Mouse (Mus musculus) midbrain, embryonic 16.5 days (tissue): ENCODE measurements around the gene Ptprn2. TPM values are rescaled to one million over a fixed set of nuclear protein-coding genes. Genes with fewer than 3 reads are reported as not detected.

Experiments used
- ATAC-seq: fragments of 200-750 bp; cut with Nextera tagmentation; 2 replicates; pipeline ENCODE4 v1.8.0; 2017; ENCODE audit warnings: moderate TSS enrichment
- H3K27ac ChIP-seq: fragments of 300-500 bp; sonication (generic); 2 replicates; pipeline ENCODE4 v1.5.1; 2014; ENCODE audit warnings: mild to moderate bottlenecking, low read length, mixed read lengths
- H3K27me3 ChIP-seq: fragments of 300-500 bp; sonication (generic); 2 replicates; pipeline ENCODE4 v1.6.1; 2014; ENCODE audit warnings: low read depth, low read length, mixed read lengths; ENCODE audit not compliant: control insufficient read depth, insufficient read depth
- H3K36me3 ChIP-seq: fragments of 300-500 bp; sonication (generic); 2 replicates; pipeline ENCODE4 v1.6.1; 2014; ENCODE audit warnings: mild to moderate bottlenecking, low read length, moderate library complexity, mixed read lengths; ENCODE audit not compliant: control insufficient read depth, insufficient read depth
- H3K4me1 ChIP-seq: fragments of 300-500 bp; sonication (generic); 2 replicates; pipeline ENCODE4 v1.6.1; 2014; ENCODE audit warnings: mild to moderate bottlenecking, low read length, mixed read lengths; ENCODE audit not compliant: control insufficient read depth, insufficient read depth
- H3K4me2 ChIP-seq: fragments of 300-500 bp; sonication (generic); 2 replicates; pipeline ENCODE4 v1.6.1; 2014; ENCODE audit warnings: mild to moderate bottlenecking, low read length, mixed read lengths
- H3K4me3 ChIP-seq: fragments of 300-500 bp; sonication (generic); 2 replicates; pipeline ENCODE4 v1.5.1; 2014; ENCODE audit warnings: low read depth, mild to moderate bottlenecking, low read length, moderate library complexity, mixed read lengths
- H3K9ac ChIP-seq: fragments of 300-500 bp; sonication (generic); 2 replicates; pipeline ENCODE4 v1.6.1; 2014; ENCODE audit warnings: low read depth, low read length, mixed read lengths
- H3K9me3 ChIP-seq: fragments of 300-500 bp; sonication (generic); replicated peaks from 2 replicates; pipeline ENCODE4 v1.6.1; 2014; ENCODE audit warnings: mild to moderate bottlenecking, low read length, mixed read lengths; ENCODE audit not compliant: control insufficient read depth, poor library complexity, severe bottlenecking
- WGBS: fragments of 180-500 bp; shearing (Covaris S2); extraction: QIAGEN DNeasy Blood & Tissue Kit; methylation state at CpG from one replicate; pipeline ENCODE4 v1.1.7; 2014; 5-methylcytosine and 5-hydroxymethylcytosine counted together
- polyA plus RNA-seq: library from polyadenylated mRNA; unstranded; fragments of >200 nt; fragmentation: Nextera tagmentation; extraction: Ambion mirVana; gene quantifications from 2 replicates; pipeline ENCODE4 v1.2.1, GENCODE M21; 2015

Ptprn2 gene
- polyA plus RNA-seq, 1 experiment from 2014 or later, result 15.6 TPM

DNA sequence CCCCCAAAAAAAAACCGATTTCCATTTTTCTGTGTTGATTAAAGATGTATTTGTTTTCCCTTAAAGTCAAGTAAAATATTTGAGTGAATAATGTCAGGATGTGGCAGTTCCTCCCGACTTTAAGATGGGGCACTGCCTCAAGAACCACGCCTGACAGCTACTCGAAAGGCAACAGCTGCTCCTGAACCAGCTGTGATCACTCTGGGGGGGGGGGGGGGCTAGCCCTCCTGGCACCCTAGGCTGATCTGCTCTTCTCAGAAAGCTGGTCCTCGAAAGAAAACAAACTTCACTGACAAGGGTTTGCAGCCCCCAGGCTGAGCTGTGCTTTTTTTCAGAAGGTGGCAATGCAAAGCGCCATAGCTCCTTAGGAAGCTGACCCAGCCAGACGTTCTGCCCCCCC is 663.7 kb downstream of the Ptprn2 start:
- no peak for ATAC-seq
- Histone ChIP-seq H3K4me1 (peaks cover 39% of the 10 kb centered on the region), H3K27me3 (no peaks in the 10 kb centered on the region), H3K9ac (no peak overlapping the region), H3K9me3 (no peaks in the 10 kb centered on the region), H3K36me3 (no peaks in the 10 kb centered on the region), H3K27ac (no peak overlapping the region), H3K4me2 (peak overlapping the region; percentile 40), H3K4me3 (peak overlapping the region; percentile 12; the same call in 1 of the 2 replicates)
- WGBS, result 11% methylated on average over 7 of the region's 7 CpGs

DNA sequence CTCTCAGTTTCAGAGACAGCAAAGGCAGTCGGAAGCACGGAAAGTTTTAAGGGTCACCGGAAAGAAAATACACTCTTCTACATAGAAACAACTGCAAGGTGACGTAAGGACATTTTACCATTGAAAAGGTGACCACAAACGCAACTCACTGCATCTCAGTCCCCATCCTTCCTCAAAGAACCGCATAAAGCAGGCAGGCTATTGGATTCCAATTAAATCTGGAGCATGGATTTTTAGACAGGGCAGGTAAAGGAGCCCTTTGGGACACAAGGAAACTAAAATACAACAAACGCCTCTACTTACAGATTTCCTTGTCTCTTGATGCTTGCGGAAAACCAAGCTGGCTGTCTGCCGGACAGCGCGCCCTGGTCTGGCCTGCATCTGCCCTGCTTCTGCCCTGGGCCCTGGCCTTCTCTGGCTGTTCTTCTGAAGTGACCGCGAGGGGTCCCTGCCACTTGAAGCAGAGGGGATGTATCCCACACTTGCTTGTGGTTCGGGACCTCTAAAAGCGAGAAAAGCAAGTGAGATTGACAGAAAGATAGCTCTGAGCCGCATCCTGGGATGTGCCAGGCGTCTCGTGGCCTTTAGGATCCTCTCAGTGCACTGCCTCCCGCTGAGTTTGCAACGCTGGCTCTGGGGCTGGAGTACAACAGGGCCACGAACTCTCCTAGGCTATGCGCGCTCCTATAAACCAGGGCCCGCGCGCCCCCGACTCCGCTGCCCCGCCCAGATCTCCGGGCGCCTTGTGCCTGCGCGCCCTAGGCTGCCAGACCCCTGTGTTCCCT is 665.3 kb downstream of the Ptprn2 start:
- Histone ChIP-seq H3K36me3 (no peaks in the 10 kb centered on the region), H3K27me3 (no peaks in the 10 kb centered on the region), H3K4me2 (peak overlapping the region; percentile 64), H3K27ac (peak overlapping the region; percentile 96), H3K4me3 (peak overlapping the region; percentile 37), H3K9me3 (no peaks in the 10 kb centered on the region), H3K9ac (peak overlapping the region; percentile 66), H3K4me1 (peaks cover 39% of the 10 kb centered on the region)
- ATAC-seq, result 0 out of 2 replicates have a peak, but pooled peaks have one; percentile 1
- 5% methylated on average over 33 of the region's 33 CpGs for WGBS

DNA sequence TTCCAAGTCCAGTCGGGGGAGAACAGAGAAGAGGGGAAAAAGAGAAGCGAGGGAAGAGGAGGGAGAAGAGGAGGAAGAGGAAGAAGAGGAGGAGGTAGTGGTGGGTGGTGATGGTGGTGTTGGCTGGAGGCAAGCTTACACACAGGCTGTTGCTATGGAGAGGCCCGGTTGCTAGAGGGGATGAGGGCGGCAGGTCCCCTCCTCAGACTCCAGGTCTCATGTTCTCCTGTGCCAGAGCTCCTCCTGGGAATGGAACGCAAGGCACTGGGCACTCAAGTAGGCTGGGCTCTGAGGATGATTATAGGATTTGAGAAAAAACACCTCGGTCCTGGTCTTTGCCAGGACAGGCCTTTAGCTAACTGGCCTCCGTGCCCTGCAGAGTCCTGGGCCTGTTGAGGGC is 666.1 kb downstream of the Ptprn2 start:
- ATAC-seq, result no peak
- Histone ChIP-seq H3K4me1 (peaks cover 39% of the 10 kb centered on the region), H3K27me3 (no peaks in the 10 kb centered on the region), H3K9me3 (no peaks in the 10 kb centered on the region), H3K36me3 (no peaks in the 10 kb centered on the region), H3K4me3 (peak overlapping the region; percentile 37), H3K9ac (peak overlapping the region; percentile 66; the same call in 1 of the 2 replicates), H3K4me2 (peak overlapping the region; percentile 64), H3K27ac (peak overlapping the region; percentile 96)
- WGBS, result 7% methylated on average over 7 of the region's 7 CpGs

GRCm38 (mm10) chr12:117152366-117153165 is 667.0 kb downstream of the Ptprn2 start:
- Histone ChIP-seq H3K9me3 (no peaks in the 10 kb centered on the region), H3K36me3 (no peaks in the 10 kb centered on the region), H3K9ac (peak overlapping the region; percentile 91), H3K27ac (peak overlapping the region; percentile 96), H3K27me3 (no peaks in the 10 kb centered on the region), H3K4me3 (peak overlapping the region; percentile 68), H3K4me1 (peaks cover 40% of the 10 kb centered on the region), H3K4me2 (peak overlapping the region; percentile 64)
- WGBS, result 4% methylated on average over 28 of the region's 28 CpGs
- no peak for ATAC-seq

DNA sequence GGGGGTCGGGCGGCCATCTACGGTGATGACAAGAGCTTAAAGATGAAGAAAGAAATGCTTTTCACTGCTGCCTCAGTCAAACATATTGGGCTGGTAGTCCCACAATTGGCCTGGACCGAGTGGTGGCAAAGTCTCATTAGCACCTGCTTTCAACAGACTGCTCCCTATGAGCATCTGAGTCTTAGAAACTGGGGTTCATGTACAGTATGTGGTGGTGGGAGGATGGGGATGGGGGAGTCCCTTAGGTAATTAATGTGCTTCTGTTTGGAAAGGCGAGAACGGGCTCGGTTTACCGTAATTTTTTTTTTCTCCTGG is 667.6 kb downstream of the Ptprn2 start:
- peak overlapping the region; percentile 91 for H3K9ac ChIP-seq
- peaks cover 42% of the 10 kb centered on the region for H3K4me1 ChIP-seq
- 1% methylated on average over 8 of the region's 8 CpGs for WGBS
- no peak for ATAC-seq
- no peaks in the 10 kb centered on the region for H3K36me3 ChIP-seq
- peak overlapping the region; percentile 96 for H3K27ac ChIP-seq
- H3K27me3 ChIP-seq, result no peaks in the 10 kb centered on the region
- H3K4me3 ChIP-seq, result peak overlapping the region; percentile 68
- no peaks in the 10 kb centered on the region for H3K9me3 ChIP-seq
- peak overlapping the region; percentile 64 for H3K4me2 ChIP-seq

DNA sequence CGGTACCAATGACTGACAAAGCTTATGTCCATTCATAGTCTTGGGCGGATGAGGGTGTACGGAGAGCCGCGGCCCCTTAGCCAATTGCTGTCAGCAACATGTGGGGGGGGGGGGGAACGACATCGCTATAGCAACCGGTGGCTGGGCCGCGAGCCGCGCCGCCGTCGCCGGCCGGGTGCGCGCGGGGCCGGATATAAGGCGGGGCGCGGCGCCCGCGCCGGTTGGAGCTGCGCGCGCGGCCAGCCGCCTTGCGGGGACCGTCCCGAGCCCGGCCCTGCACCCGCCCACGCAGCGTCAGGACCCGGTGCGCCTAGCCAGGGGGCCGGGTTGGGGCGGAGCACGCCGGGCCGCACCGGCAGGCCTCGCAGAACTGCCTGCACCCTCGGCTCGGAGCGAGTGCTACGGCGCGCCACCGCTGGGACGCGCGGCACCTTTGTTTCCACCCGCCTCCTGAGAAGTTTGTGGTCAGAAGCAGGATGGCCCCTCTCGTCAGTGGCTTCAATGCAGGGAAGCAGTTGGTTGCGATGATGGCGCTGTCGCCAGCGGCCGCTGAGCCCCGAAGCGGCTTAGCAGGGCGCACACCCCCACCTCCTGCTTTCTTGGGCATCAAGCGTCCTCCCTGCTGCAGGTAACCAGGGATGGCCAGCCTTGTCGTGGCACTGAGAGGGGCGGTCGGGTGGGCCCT is 668.3 kb downstream of the Ptprn2 start:
- Histone ChIP-seq H3K27me3 (no peaks in the 10 kb centered on the region), H3K4me2 (peak overlapping the region; percentile 64), H3K4me1 (peaks cover 48% of the 10 kb centered on the region), H3K9ac (peak overlapping the region; percentile 91), H3K27ac (peak overlapping the region; percentile 96), H3K9me3 (no peaks in the 10 kb centered on the region), H3K4me3 (peak overlapping the region; percentile 68), H3K36me3 (no peaks in the 10 kb centered on the region)
- peak; percentile 81 for ATAC-seq
- WGBS, result 0% methylated on average over 69 of the region's 73 CpGs

DNA sequence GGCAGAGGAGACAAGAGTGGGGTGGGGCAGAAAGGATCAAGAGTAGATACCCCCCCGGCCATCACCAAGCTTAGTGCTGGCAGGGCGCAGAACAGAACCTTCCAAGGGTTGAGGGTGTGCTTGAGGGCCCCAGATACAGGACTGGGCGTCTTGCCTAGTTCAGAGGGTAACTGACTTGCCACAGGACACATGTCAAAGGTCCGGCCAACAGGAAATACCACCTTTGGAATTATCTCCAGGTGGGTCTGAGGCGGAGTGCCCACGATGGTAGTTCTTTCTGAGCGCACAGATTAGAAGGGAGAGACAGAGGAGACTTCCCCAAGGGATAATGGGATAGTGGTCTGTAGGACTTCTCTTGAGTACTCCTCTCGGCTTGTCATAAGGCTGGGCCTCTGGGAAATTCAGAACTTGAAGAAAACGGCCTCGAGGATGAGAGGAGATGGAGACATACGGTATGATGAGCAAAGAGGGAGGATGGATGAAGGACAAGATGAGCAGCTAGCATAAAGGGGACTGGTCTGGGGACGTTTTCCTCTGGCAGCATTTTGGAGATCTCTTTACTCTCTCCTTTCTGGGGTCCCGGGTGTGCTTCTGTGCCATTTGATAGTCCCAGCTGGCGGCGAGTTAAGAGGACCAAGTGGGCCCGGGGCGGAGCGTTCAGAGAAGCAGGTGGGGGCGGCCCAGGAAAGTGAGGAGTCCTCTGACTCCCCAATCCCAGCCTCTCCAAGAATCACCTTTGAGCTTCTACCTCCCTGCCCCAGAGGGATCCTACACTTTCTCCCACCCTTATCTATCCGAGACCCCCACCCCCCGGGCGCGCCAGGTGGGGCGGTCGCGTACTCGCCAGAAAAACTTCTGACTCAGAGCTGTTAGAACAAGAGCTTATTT is 669.1 kb downstream of the Ptprn2 start:
- ATAC-seq, result peak; percentile 19
- peak overlapping the region; percentile 96 for H3K27ac ChIP-seq
- peak overlapping the region; percentile 68 for H3K4me3 ChIP-seq
- H3K9ac ChIP-seq, result peak overlapping the region; percentile 91
- no peaks in the 10 kb centered on the region for H3K27me3 ChIP-seq
- under 1% methylated on average over 27 of the region's 27 CpGs for WGBS
- no peaks in the 10 kb centered on the region for H3K36me3 ChIP-seq
- H3K4me2 ChIP-seq, result peak overlapping the region; percentile 64
- H3K9me3 ChIP-seq, result no peaks in the 10 kb centered on the region
- peaks cover 53% of the 10 kb centered on the region for H3K4me1 ChIP-seq
